9 mouse cellular contexts compared by ENCODE assay signal in the genomic region with DNA sequence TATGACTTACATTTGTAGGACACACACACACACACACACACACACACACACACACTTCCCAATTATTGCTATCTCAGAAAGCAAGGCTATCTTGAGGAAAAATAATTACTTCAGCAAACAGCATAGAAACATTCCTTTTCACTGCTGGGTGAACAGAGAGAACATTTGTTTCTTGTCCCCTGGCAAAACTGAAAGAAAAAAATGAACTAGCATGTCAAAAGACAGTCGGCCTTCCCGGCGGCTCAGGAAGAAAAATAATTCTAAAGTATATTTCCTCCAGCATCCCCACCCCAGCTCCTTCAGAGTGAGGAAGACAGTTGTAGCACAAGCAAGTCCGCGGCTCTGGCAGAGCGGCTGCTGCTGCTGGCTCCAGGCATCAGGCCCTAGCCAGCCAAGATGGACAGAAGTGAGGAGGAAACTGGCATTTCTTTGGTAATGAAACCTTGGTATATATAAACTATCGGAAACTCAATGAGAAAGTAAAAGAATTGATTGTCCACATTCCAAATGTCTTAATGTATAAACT.
DNase-seq lines count a peak whose midpoint lies in the region; ATAC-seq and TF ChIP-seq lines count a peak whose summit lies in the region.
"Had no signal": no experiment of that assay in that cellular context is flagged by ENCODE, and none has a peak within 500 bp of the region (broad histone marks: within the 10 kb centered on the region; RNA-seq: fewer than 3 reads in every experiment).

No protein-coding gene starts in this region.

- no peak for TF ChIP-seq CTCF in gastrocnemius, adult 2 months (IDR thresholded peaks at IDR 0.05)
- no peak for TF ChIP-seq CTCF in stomach, postnatal 0 days (IDR thresholded peaks at IDR 0.05; ENCODE audit: low read depth)

- no peak for TF ChIP-seq EP300 in stomach, postnatal 0 days (optimal IDR thresholded peaks at IDR 0.05)

- intact Hi-C loops in gastrocnemius, adult 2 months (cut with DNase I), result no loop called here
- intact Hi-C loops in gastrocnemius, postnatal 36 days (cut with DNase I), result no loop called here

- no peak overlapping the region for H3K9ac ChIP-seq in midbrain, embryonic 14.5 days (replicated peaks; ENCODE audit: low read length)
- no peak overlapping the region for H3K9ac ChIP-seq in midbrain, embryonic 15.5 days
- peak overlapping the region; percentile 49; the same call in 1 of the 2 replicates for H3K9ac ChIP-seq in heart, embryonic 16.5 days (ENCODE audit: low read length)
- no peak overlapping the region for H3K9ac ChIP-seq in stomach, postnatal 0 days (ENCODE audit: low read length)
- H3K9ac ChIP-seq: liver, embryonic 14.5 days had no signal

- WGBS in midbrain, embryonic 14.5 days, result 80% methylated on average over 7 of the region's 7 CpGs
- 65% methylated on average over 7 of the region's 7 CpGs for WGBS in midbrain, embryonic 15.5 days
- 37% methylated on average over 7 of the region's 7 CpGs for WGBS in heart, embryonic 16.5 days
- WGBS in stomach, postnatal 0 days, result 23% methylated on average over 7 of the region's 7 CpGs

- H3K27ac ChIP-seq in gastrocnemius, adult 2 months, result peak overlapping the region; percentile 24
- H3K27ac ChIP-seq in midbrain, embryonic 14.5 days (replicated peaks; ENCODE audit: low read depth, low read length), result no peak overlapping the region
- H3K27ac ChIP-seq in midbrain, embryonic 15.5 days, result no peak overlapping the region
- H3K27ac ChIP-seq in heart, embryonic 16.5 days (ENCODE audit: low read length), result peak overlapping the region; percentile 70
- H3K27ac ChIP-seq in stomach, postnatal 0 days (replicated peaks), result 0 out of 2 replicates have a peak overlapping the region, but pooled peaks have one; percentile 40
- H3K27ac ChIP-seq: liver, embryonic 14.5 days had no signal

- no peak overlapping the region for H3K4me2 ChIP-seq in midbrain, embryonic 14.5 days (ENCODE audit: low read length)
- no peak overlapping the region for H3K4me2 ChIP-seq in midbrain, embryonic 15.5 days
- H3K4me2 ChIP-seq in heart, embryonic 16.5 days (ENCODE audit: low read depth, low read length), result peak overlapping the region; percentile 47
- H3K4me2 ChIP-seq in stomach, postnatal 0 days (replicated peaks; ENCODE audit: low read depth), result peak overlapping the region; percentile 33; the same call in 1 of the 2 replicates

- H3K4me1 ChIP-seq in midbrain, embryonic 14.5 days (ENCODE audit: control insufficient read depth, insufficient read depth, low read length), result no peaks in the 10 kb centered on the region
- H3K4me1 ChIP-seq in midbrain, embryonic 15.5 days, result no peaks in the 10 kb centered on the region
- H3K4me1 ChIP-seq in heart, embryonic 16.5 days (ENCODE audit: control insufficient read depth, insufficient read depth, low read length), result peaks cover 9% of the 10 kb centered on the region
- no peaks in the 10 kb centered on the region for H3K4me1 ChIP-seq in stomach, postnatal 0 days (replicated peaks; ENCODE audit: control insufficient read depth, insufficient read depth)

- H3K27me3 ChIP-seq in midbrain, embryonic 14.5 days (ENCODE audit: control insufficient read depth, insufficient read depth, low read length), result no peaks in the 10 kb centered on the region
- no peaks in the 10 kb centered on the region for H3K27me3 ChIP-seq in midbrain, embryonic 15.5 days (replicated peaks)
- no peaks in the 10 kb centered on the region for H3K27me3 ChIP-seq in heart, embryonic 16.5 days (ENCODE audit: control insufficient read depth, insufficient read depth, low read length)
- H3K27me3 ChIP-seq in stomach, postnatal 0 days (ENCODE audit: control insufficient read depth, insufficient read depth, low read length), result no peaks in the 10 kb centered on the region

- ATAC-seq in midbrain, embryonic 14.5 days (ENCODE audit: low FRiP score, low TSS enrichment), result no peak
- ATAC-seq in midbrain, embryonic 15.5 days (replicated peaks), result no peak
- ATAC-seq in heart, embryonic 16.5 days (replicated peaks; ENCODE audit: extremely low read depth, insufficient read depth, low FRiP score), result no peak
- ATAC-seq in stomach, postnatal 0 days (ENCODE audit: low FRiP score, low TSS enrichment), result no peak

- no peaks in the 10 kb centered on the region for H3K9me3 ChIP-seq in midbrain, embryonic 14.5 days (ENCODE audit: control insufficient read depth, low read length)
- no peaks in the 10 kb centered on the region for H3K9me3 ChIP-seq in midbrain, embryonic 15.5 days
- H3K9me3 ChIP-seq in heart, embryonic 16.5 days (replicated peaks; ENCODE audit: control insufficient read depth, low read length), result no peaks in the 10 kb centered on the region
- H3K9me3 ChIP-seq in stomach, postnatal 0 days (ENCODE audit: control insufficient read depth, low read length), result no peaks in the 10 kb centered on the region

- peak overlapping the region; percentile 15; the same call in 1 of the 2 replicates for H3K4me3 ChIP-seq in gastrocnemius, adult 2 months
- no peak overlapping the region for H3K4me3 ChIP-seq in midbrain, embryonic 14.5 days (replicated peaks; ENCODE audit: low read depth, low read length)
- no peak overlapping the region for H3K4me3 ChIP-seq in midbrain, embryonic 15.5 days
- 0 out of 2 replicates have a peak overlapping the region, but pooled peaks have one; percentile 6 for H3K4me3 ChIP-seq in heart, embryonic 16.5 days (ENCODE audit: low read length)
- no peak overlapping the region for H3K4me3 ChIP-seq in stomach, postnatal 0 days (ENCODE audit: low read depth, low read length)

- DNase-seq in gastrocnemius, adult 2 months, result no peak
- DNase-seq in gastrocnemius, postnatal 36 days, result no peak
- DNase-seq in midbrain, embryonic 14.5 days, result peak; percentile 7
- DNase-seq in stomach, postnatal 0 days (ENCODE audit: low spot score), result no peak
- no peak for DNase-seq in right cerebral cortex, postnatal 36 days (ENCODE audit: low spot score in 2 of 2)
- no peak for DNase-seq in right cerebral cortex, postnatal 25 days

- no peaks in the 10 kb centered on the region for H3K36me3 ChIP-seq in midbrain, embryonic 14.5 days (ENCODE audit: control insufficient read depth, insufficient read depth, low read length)
- no peaks in the 10 kb centered on the region for H3K36me3 ChIP-seq in midbrain, embryonic 15.5 days (replicated peaks)
- H3K36me3 ChIP-seq in heart, embryonic 16.5 days (ENCODE audit: control insufficient read depth, insufficient read depth), result no peaks in the 10 kb centered on the region
- no peaks in the 10 kb centered on the region for H3K36me3 ChIP-seq in stomach, postnatal 0 days (ENCODE audit: control insufficient read depth, insufficient read depth, low read length)

Comparison
In these comparisons a context has a peak if more than half of its experiments do, and no peak if none do; other contexts are left out.
1. H3K27ac ChIP-seq: peak in gastrocnemius, adult 2 months (single experiment), heart, embryonic 16.5 days (single experiment) and stomach, postnatal 0 days (single experiment); none in midbrain, embryonic 14.5 days (single experiment) and midbrain, embryonic 15.5 days (single experiment).
2. H3K4me3 ChIP-seq: peak in gastrocnemius, adult 2 months (single experiment) and heart, embryonic 16.5 days (single experiment); none in midbrain, embryonic 14.5 days (single experiment), midbrain, embryonic 15.5 days (single experiment) and stomach, postnatal 0 days (single experiment).
3. H3K4me2 ChIP-seq: peak in heart, embryonic 16.5 days (single experiment) and stomach, postnatal 0 days (single experiment); none in midbrain, embryonic 14.5 days (single experiment) and midbrain, embryonic 15.5 days (single experiment).